Mouse (Mus musculus) kidney, adult 2 months (tissue): ENCODE results near the gene Tent5a.

Source experiments
- CTCF ChIP-seq: fragments of 200-500 bp; conservative IDR thresholded peaks from 2 replicates; pipeline ENCODE4 v1.5.1; 2011; ENCODE audit warnings: low read depth, mild to moderate bottlenecking, control low read depth, low read length, moderate library complexity, mixed read lengths; ENCODE audit not compliant: insufficient read depth, insufficient read length
- POLR2A ChIP-seq: fragments of 200-500 bp; IDR thresholded peaks from one replicate; pipeline ENCODE4 v1.6.1; 2011; ENCODE audit warnings: low read depth, low read length, control low read depth

DNA sequence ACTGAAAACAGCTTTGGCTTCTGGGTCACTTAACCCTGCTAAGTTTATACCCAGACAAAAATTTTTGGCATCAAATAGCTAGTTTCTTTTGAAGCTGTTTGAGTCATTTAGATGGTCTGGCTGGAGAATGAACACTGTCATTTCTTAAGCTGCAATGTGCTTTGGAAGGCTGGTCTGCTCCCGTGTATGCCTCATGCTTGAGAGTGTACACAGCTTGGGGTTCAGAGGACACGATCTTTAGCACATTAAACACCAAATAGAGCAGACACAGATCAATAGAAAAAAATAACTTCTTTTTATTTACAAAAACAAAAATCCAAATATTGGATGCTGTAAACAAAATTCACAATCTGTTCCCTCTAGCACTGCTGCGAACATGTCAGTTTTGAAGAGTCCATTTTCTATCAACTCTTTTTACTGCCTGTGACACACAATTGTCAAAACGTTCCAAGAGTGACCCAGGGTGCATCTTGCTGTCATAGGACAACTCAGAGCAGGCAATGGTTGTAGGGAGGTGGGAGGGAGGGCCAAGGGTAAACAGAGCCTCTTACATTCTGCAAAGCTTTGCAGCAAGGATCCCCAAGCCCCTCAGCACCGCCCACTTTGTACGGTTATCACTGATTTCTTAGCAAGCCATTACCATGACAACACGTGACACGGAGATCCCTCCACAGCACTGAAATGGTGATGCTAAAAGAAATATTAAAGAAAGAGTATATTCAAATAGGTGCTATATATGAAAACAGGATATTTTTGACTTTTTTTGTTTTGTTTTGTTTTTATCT lies 6.8 kb downstream of the Tent5a start:
- no peak for TF ChIP-seq POLR2A
- no peak for TF ChIP-seq CTCF
